Mouse (Mus musculus): ENCODE measurements at regions not wholly inside any gene's neighbourhood (a gene's known extent, or its start where the extent isn't known, plus 50 kb on each side); places are given as distances from the start of the nearest gene placed in this dataset.

GRCm38 (mm10) chr11:41158761-41159596, 403.9 kb upstream of the Ccng1 start:
- Histone ChIP-seq H3K27me3 (replicated peaks; ENCODE audit: control insufficient read depth, insufficient read depth, low read length) (no peaks in the 10 kb centered on the region), H3K27ac (ENCODE audit: insufficient read depth, low read depth, low read length) (no peak overlapping the region), H3K4me1 (ENCODE audit: control insufficient read depth, insufficient read depth, low read length) (no peaks in the 10 kb centered on the region), H3K36me3 (ENCODE audit: control insufficient read depth, insufficient read depth, low read length) (no peaks in the 10 kb centered on the region), H3K4me3 (ENCODE audit: insufficient read depth, low read depth, low read length) (no peak overlapping the region)
- WGBS, result 70% methylated on average over 4 of the region's 4 CpGs
- TF ChIP-seq POLR2A (IDR thresholded peaks at IDR 0.05; ENCODE audit: low read depth, low read length), result no peak
- TF ChIP-seq CTCF (conservative IDR thresholded peaks at IDR 0.05; ENCODE audit: insufficient read depth, insufficient read length, low read depth, low read length), result no peak
- no peak for DNase-seq

- H3K27ac ChIP-seq (ENCODE audit: insufficient read depth, low read depth, low read length), result no peak overlapping the region
- no peaks in the 10 kb centered on the region for H3K36me3 ChIP-seq (ENCODE audit: control insufficient read depth, insufficient read depth, low read length)
- no peaks in the 10 kb centered on the region for H3K4me1 ChIP-seq (ENCODE audit: control insufficient read depth, insufficient read depth, low read length)
- no peak overlapping the region for H3K4me3 ChIP-seq (ENCODE audit: insufficient read depth, low read depth, low read length)
- no peak for DNase-seq
- no peaks in the 10 kb centered on the region for H3K27me3 ChIP-seq (replicated peaks; ENCODE audit: control insufficient read depth, insufficient read depth, low read length)
- no peak for TF ChIP-seq POLR2A (IDR thresholded peaks at IDR 0.05; ENCODE audit: low read depth, low read length)
- no peak for TF ChIP-seq CTCF (conservative IDR thresholded peaks at IDR 0.05; ENCODE audit: insufficient read depth, insufficient read length, low read depth, low read length)
- 91% methylated on average over 11 of the region's 11 CpGs for WGBS
Measured at GRCm38 (mm10) chr11:41157321-41157720, 402.2 kb upstream of the Ccng1 start.
